Mouse (Mus musculus): ENCODE data around the gene Mcm9. TPM values are rescaled to one million over a fixed set of nuclear protein-coding genes. Genes with fewer than 3 reads are reported as not detected.
A peak's percentile ranks its signal among the peaks of the same experiment; 100 is the strongest.

The Mcm9 gene
- polyA plus RNA-seq, 1 experiment from 2014 or later, result 7.9 TPM

GRCm38 (mm10) chr10:53519068-53519954 is 110.9 kb downstream of the Mcm9 start:
- ATAC-seq (replicated peaks; ENCODE audit: low FRiP score, low read depth) (no peak; the same call in 1 of the 2 replicates), DNase-seq (ENCODE audit: low spot score) (peak; percentile 77)
- peak overlapping the region; percentile 76 for H3K27ac ChIP-seq
- H3K9me3 ChIP-seq (replicated peaks; ENCODE audit: low read length), result no peaks in the 10 kb centered on the region
- H3K4me3 ChIP-seq (replicated peaks; ENCODE audit: low read depth, low read length), result no peak overlapping the region
- H3K27me3 ChIP-seq (ENCODE audit: insufficient read depth, low read length), result no peaks in the 10 kb centered on the region
- TF ChIP-seq CTCF (IDR thresholded peaks at IDR 0.05; ENCODE audit: low read depth), result no peak
- H3K36me3 ChIP-seq (ENCODE audit: insufficient read depth, low read length), result no peaks in the 10 kb centered on the region
- WGBS, result 23% methylated on average over 14 of the region's 14 CpGs
- no peaks in the 10 kb centered on the region; the same call in 1 of the 2 replicates for H3K4me1 ChIP-seq (replicated peaks; ENCODE audit: insufficient read depth, low read length)
- H3K4me2 ChIP-seq (ENCODE audit: low read length), result peak overlapping the region; percentile 10; the same call in 1 of the 2 replicates
- H3K9ac ChIP-seq (ENCODE audit: low read depth, low read length), result no peak overlapping the region

GRCm38 (mm10) chr10:53518599-53518913 is 111.7 kb downstream of the Mcm9 start:
- Histone ChIP-seq H3K36me3 (ENCODE audit: insufficient read depth, low read length) (no peaks in the 10 kb centered on the region), H3K4me1 (replicated peaks; ENCODE audit: insufficient read depth, low read length) (no peaks in the 10 kb centered on the region; the same call in 1 of the 2 replicates), H3K9me3 (replicated peaks; ENCODE audit: low read length) (no peaks in the 10 kb centered on the region), H3K27ac (peak overlapping the region; percentile 76), H3K9ac (ENCODE audit: low read depth, low read length) (no peak overlapping the region), H3K4me3 (replicated peaks; ENCODE audit: low read depth, low read length) (no peak overlapping the region), H3K4me2 (ENCODE audit: low read length) (0 out of 2 replicates have a peak overlapping the region, but pooled peaks have one; percentile 10), H3K27me3 (ENCODE audit: insufficient read depth, low read length) (no peaks in the 10 kb centered on the region)
- WGBS, result 51% methylated on average over 8 of the region's 8 CpGs
- DNase-seq (ENCODE audit: low spot score) (no peak), ATAC-seq (replicated peaks; ENCODE audit: low FRiP score, low read depth) (no peak)
- TF ChIP-seq CTCF (IDR thresholded peaks at IDR 0.05; ENCODE audit: low read depth), result no peak

- Histone ChIP-seq H3K4me2 (ENCODE audit: low read length) (0 out of 2 replicates have a peak overlapping the region, but pooled peaks have one; percentile 10), H3K27ac (peak overlapping the region; percentile 76), H3K36me3 (ENCODE audit: insufficient read depth, low read length) (no peaks in the 10 kb centered on the region), H3K4me3 (replicated peaks; ENCODE audit: low read depth, low read length) (no peak overlapping the region), H3K27me3 (ENCODE audit: insufficient read depth, low read length) (no peaks in the 10 kb centered on the region), H3K9me3 (replicated peaks; ENCODE audit: low read length) (no peaks in the 10 kb centered on the region), H3K9ac (ENCODE audit: low read depth, low read length) (no peak overlapping the region), H3K4me1 (replicated peaks; ENCODE audit: insufficient read depth, low read length) (no peaks in the 10 kb centered on the region; the same call in 1 of the 2 replicates)
- TF ChIP-seq CTCF (IDR thresholded peaks at IDR 0.05; ENCODE audit: low read depth), result no peak
- DNase-seq (ENCODE audit: low spot score) (no peak), ATAC-seq (replicated peaks; ENCODE audit: low FRiP score, low read depth) (no peak)
- WGBS, result 67% methylated on average over 14 of the region's 14 CpGs
Measured at GRCm38 (mm10) chr10:53517770-53518598, 112.3 kb downstream of the Mcm9 start.

GRCm38 (mm10) chr10:53512491-53512890 is 117.7 kb downstream of the Mcm9 start:
- no peaks in the 10 kb centered on the region for H3K27me3 ChIP-seq (ENCODE audit: insufficient read depth, low read length)
- no peaks in the 10 kb centered on the region for H3K9me3 ChIP-seq (replicated peaks; ENCODE audit: low read length)
- H3K4me3 ChIP-seq (replicated peaks; ENCODE audit: low read depth, low read length), result no peak overlapping the region
- WGBS, result no CpG with 5 or more reads among the region's 1 CpGs
- no peak overlapping the region for H3K9ac ChIP-seq (ENCODE audit: low read depth, low read length)
- no peak overlapping the region for H3K27ac ChIP-seq
- DNase-seq (ENCODE audit: low spot score) (no peak), ATAC-seq (replicated peaks; ENCODE audit: low FRiP score, low read depth) (no peak)
- no peak overlapping the region for H3K4me2 ChIP-seq (ENCODE audit: low read length)
- no peaks in the 10 kb centered on the region for H3K4me1 ChIP-seq (replicated peaks; ENCODE audit: insufficient read depth, low read length)
- no peaks in the 10 kb centered on the region for H3K36me3 ChIP-seq (ENCODE audit: insufficient read depth, low read length)
- peak; percentile 44; the same call in 1 of the 2 replicates for TF ChIP-seq CTCF (IDR thresholded peaks at IDR 0.05; ENCODE audit: low read depth)

GRCm38 (mm10) chr10:53509158-53509773 is 121.0 kb downstream of the Mcm9 start:
- no peak overlapping the region for H3K4me3 ChIP-seq (replicated peaks; ENCODE audit: low read depth, low read length)
- WGBS, result 28% methylated on average over 6 of the region's 6 CpGs
- H3K27me3 ChIP-seq (ENCODE audit: insufficient read depth, low read length), result no peaks in the 10 kb centered on the region
- DNase-seq (ENCODE audit: low spot score), result peak; percentile 92
- no peak overlapping the region for H3K9ac ChIP-seq (ENCODE audit: low read depth, low read length)
- peak overlapping the region; percentile 27; the same call in 1 of the 2 replicates for H3K4me2 ChIP-seq (ENCODE audit: low read length)
- H3K27ac ChIP-seq, result no peak overlapping the region
- TF ChIP-seq CTCF (IDR thresholded peaks at IDR 0.05; ENCODE audit: low read depth), result peak; percentile 89
- ATAC-seq (replicated peaks; ENCODE audit: low FRiP score, low read depth), result no peak; the same call in 1 of the 2 replicates
- no peaks in the 10 kb centered on the region for H3K36me3 ChIP-seq (ENCODE audit: insufficient read depth, low read length)
- no peaks in the 10 kb centered on the region for H3K4me1 ChIP-seq (replicated peaks; ENCODE audit: insufficient read depth, low read length)
- no peaks in the 10 kb centered on the region for H3K9me3 ChIP-seq (replicated peaks; ENCODE audit: low read length)

- H3K9me3 ChIP-seq (replicated peaks; ENCODE audit: low read length), result no peaks in the 10 kb centered on the region
- H3K4me2 ChIP-seq (ENCODE audit: low read length), result no peak overlapping the region
- H3K9ac ChIP-seq (ENCODE audit: low read depth, low read length), result no peak overlapping the region
- no peaks in the 10 kb centered on the region for H3K4me1 ChIP-seq (replicated peaks; ENCODE audit: insufficient read depth, low read length)
- DNase-seq (ENCODE audit: low spot score) (no peak), ATAC-seq (replicated peaks; ENCODE audit: low FRiP score, low read depth) (no peak)
- H3K4me3 ChIP-seq (replicated peaks; ENCODE audit: low read depth, low read length), result no peak overlapping the region
- no peak overlapping the region for H3K27ac ChIP-seq
- no peak for TF ChIP-seq CTCF (IDR thresholded peaks at IDR 0.05; ENCODE audit: low read depth)
- H3K27me3 ChIP-seq (ENCODE audit: insufficient read depth, low read length), result no peaks in the 10 kb centered on the region
- H3K36me3 ChIP-seq (ENCODE audit: insufficient read depth, low read length), result no peaks in the 10 kb centered on the region
Measured at GRCm38 (mm10) chr10:53508676-53509075, 121.6 kb downstream of the Mcm9 start.

Measured in kidney, postnatal 0 days (tissue).